Mouse (Mus musculus): ENCODE measurements around the gene Rnf216. TPM values are rescaled to one million over a fixed set of nuclear protein-coding genes. Genes with fewer than 3 reads are reported as not detected.
A peak's percentile ranks its signal among the peaks of the same experiment; 100 is the strongest.

The Rnf216 gene
- total RNA-seq, 2 experiments from 2014 or later: 22.8 to 26.2 TPM

- DNase-seq (ENCODE audit: low spot score): peak; percentile 53
- intact Hi-C loops (cut with DNase I): no loop called here
These were observed 56.5 kb downstream of the Rnf216 start for GRCm38 (mm10) chr5:143056191-143056880.

GRCm38 (mm10) chr5:143055501-143056125 lies 57.2 kb downstream of the Rnf216 start:
- DNase-seq (ENCODE audit: low spot score): no peak
- intact Hi-C loops (cut with DNase I): no loop called here

- no peak for DNase-seq (ENCODE audit: low spot score)
- intact Hi-C loops (cut with DNase I): no loop called here
These were observed 58.1 kb downstream of the Rnf216 start for GRCm38 (mm10) chr5:143054703-143055102.

- intact Hi-C loops (cut with DNase I): no loop called here
- no peak for DNase-seq (ENCODE audit: low spot score)
These were observed 59.4 kb downstream of the Rnf216 start for GRCm38 (mm10) chr5:143053132-143053972.

- intact Hi-C loops (cut with DNase I): no loop called here
These were observed 60.1 kb downstream of the Rnf216 start for GRCm38 (mm10) chr5:143052677-143053076.

GRCm38 (mm10) chr5:143051851-143052250 lies 60.9 kb downstream of the Rnf216 start:
- intact Hi-C loops (cut with DNase I): no loop called here
- DNase-seq (ENCODE audit: low spot score): no peak

More at GRCm38 (mm10) chr5:143052677-143053076, 60.1 kb downstream of the Rnf216 start:
- no peak for DNase-seq (ENCODE audit: low spot score)

- intact Hi-C loops (cut with DNase I): no loop called here
- no peak for DNase-seq (ENCODE audit: low spot score)
These were observed 62.5 kb downstream of the Rnf216 start for GRCm38 (mm10) chr5:143050273-143050672.

- intact Hi-C loops (cut with DNase I): no loop called here
- no peak for DNase-seq (ENCODE audit: low spot score)
These were observed 63.0 kb downstream of the Rnf216 start for GRCm38 (mm10) chr5:143049746-143050145.

- intact Hi-C loops (cut with DNase I): no loop called here
These were observed 63.8 kb downstream of the Rnf216 start for GRCm38 (mm10) chr5:143049013-143049385.

GRCm38 (mm10) chr5:143048232-143049012 lies 64.4 kb downstream of the Rnf216 start:
- DNase-seq (ENCODE audit: low spot score): no peak
- intact Hi-C loops (cut with DNase I): no loop called here

More at GRCm38 (mm10) chr5:143049013-143049385, 63.8 kb downstream of the Rnf216 start:
- no peak for DNase-seq (ENCODE audit: low spot score)

GRCm38 (mm10) chr5:143047586-143047985 lies 65.2 kb downstream of the Rnf216 start:
- DNase-seq (ENCODE audit: low spot score): no peak
- intact Hi-C loops (cut with DNase I): no loop called here

GRCm38 (mm10) chr5:143043902-143044301 lies 68.9 kb downstream of the Rnf216 start:
- intact Hi-C loops (cut with DNase I): no loop called here

GRCm38 (mm10) chr5:143043285-143043684 lies 69.5 kb downstream of the Rnf216 start:
- intact Hi-C loops (cut with DNase I): no loop called here

More at GRCm38 (mm10) chr5:143043902-143044301, 68.9 kb downstream of the Rnf216 start:
- DNase-seq (ENCODE audit: low spot score): no peak

GRCm38 (mm10) chr5:143038794-143039193 lies 74.0 kb downstream of the Rnf216 start:
- DNase-seq (ENCODE audit: low spot score): no peak
- intact Hi-C loops (cut with DNase I): no loop called here

More at GRCm38 (mm10) chr5:143043285-143043684, 69.5 kb downstream of the Rnf216 start:
- DNase-seq (ENCODE audit: low spot score): no peak

- DNase-seq (ENCODE audit: low spot score): no peak
- intact Hi-C loops (cut with DNase I): loop anchor here (1.0 to 2.0 kb wide), 2 partner anchors 101 to 158 kb away; no protein-coding TSS in a partner anchor
These were observed 75.6 kb downstream of the Rnf216 start for GRCm38 (mm10) chr5:143037201-143037600.

- DNase-seq (ENCODE audit: low spot score): no peak
These were observed 76.7 kb downstream of the Rnf216 start for GRCm38 (mm10) chr5:143036052-143036451.

GRCm38 (mm10) chr5:143035271-143035670 lies 77.5 kb downstream of the Rnf216 start:
- intact Hi-C loops (cut with DNase I): no loop called here
- DNase-seq (ENCODE audit: low spot score): no peak

More at GRCm38 (mm10) chr5:143036052-143036451, 76.7 kb downstream of the Rnf216 start:
- intact Hi-C loops (cut with DNase I): loop anchor here (1.0 to 2.0 kb wide), 2 partner anchors 96 to 157 kb away; no protein-coding TSS in a partner anchor

- no peak for DNase-seq (ENCODE audit: low spot score)
These were observed 78.7 kb downstream of the Rnf216 start for GRCm38 (mm10) chr5:143034108-143034507.

GRCm38 (mm10) chr5:143033277-143033676 lies 79.5 kb downstream of the Rnf216 start:
- intact Hi-C loops (cut with DNase I): loop anchor here (5.0 kb wide), 1 partner anchor 36 kb away; no protein-coding TSS in a partner anchor
- DNase-seq (ENCODE audit: low spot score): no peak

More at GRCm38 (mm10) chr5:143034108-143034507, 78.7 kb downstream of the Rnf216 start:
- intact Hi-C loops (cut with DNase I): loop anchor here (5.0 kb wide), 1 partner anchor 37 kb away; no protein-coding TSS in a partner anchor

All from heart, postnatal 25 days (tissue).